Mouse (Mus musculus) naive thymus-derived CD4-positive, alpha-beta T cell, adult 2 months (primary cell): ENCODE results near the gene Def6.

Experiments used
- DNase-seq: peaks from one replicate; pipeline ENCODE4 v3.0.0-alpha.2; 2011; ENCODE audit warnings: low read depth

Def6 gene

DNA sequence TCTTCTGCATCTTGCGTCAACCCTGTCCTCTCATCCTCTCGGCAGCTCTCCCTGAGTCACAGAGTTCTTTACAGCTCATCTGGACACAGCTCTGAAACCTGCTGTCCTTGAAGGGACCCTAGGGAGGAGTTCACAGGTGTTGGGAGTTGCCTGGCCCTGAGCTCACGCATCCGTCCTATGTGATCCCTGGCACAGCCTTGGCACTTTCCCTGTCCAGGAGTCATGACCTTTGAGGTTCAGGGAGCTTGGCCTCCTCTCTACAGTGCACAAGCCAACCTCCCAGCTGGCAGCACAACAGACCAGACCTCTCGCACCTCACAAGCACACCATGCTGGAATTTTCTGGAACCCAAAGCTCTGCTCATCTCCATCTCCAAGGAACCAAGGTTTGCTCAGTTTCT lies 33.3 kb downstream of the Def6 start:
- DNase-seq = no peak

DNA sequence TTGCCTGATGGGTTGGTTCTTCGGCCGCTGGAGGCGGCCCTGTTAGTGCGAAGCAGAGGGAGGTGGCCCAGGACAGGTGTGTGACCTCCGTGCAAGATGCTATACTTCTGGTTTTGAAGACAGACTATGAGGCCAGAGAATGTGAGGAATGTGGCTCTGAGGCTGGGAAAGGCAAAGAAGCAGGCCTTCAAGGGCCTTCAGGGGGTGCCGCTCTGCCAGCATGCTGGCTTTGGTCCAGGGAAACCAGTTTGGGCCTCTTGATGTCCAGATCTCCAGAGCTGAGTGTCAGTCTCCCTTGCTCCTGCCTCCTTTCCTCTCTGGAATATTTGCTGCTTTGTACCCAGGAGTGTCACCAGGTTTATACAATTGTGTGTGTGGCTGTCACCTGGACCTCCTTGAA lies 34.7 kb downstream of the Def6 start:
- no peak for DNase-seq

DNA sequence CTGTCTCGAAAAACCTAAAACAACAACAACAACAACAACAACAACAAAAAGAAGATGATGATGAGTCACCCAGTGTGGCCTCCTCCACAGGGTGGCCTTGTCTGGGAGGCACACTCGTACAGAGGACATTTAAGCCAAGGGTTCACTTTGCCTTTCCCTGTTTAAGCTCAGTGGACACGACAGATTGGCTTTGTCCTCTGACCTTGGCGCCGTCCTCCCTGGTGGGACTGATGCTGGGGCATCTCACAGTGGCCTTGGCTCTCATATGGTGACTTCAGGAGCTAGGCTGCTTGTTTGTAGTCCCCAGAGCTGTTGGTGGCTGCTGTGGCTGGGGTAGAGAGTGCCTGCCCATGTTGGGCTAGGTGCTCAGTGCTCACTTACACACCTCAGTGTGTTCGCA lies 36.6 kb downstream of the Def6 start:
- no peak for DNase-seq

DNA sequence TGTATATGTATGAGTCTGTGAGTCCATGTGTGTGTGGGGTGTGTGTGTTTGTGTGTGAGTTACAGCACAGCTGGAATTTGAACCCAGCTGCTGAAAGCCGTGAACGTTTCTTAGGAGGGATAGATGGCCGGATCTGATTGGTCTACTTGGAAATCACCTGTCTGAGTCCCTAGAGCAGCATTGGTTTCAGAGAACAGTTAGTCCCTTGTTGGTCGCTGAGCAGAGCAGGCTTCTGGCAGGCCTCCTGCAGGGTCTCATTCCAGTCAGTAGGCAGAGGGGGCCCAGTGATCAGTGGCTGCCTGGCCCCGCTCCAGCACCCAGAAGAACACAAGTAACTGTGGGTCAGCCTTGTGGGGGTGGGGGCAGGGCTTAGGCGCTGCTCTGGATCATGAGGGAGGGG lies 37.1 kb downstream of the Def6 start:
- no peak for DNase-seq

DNA sequence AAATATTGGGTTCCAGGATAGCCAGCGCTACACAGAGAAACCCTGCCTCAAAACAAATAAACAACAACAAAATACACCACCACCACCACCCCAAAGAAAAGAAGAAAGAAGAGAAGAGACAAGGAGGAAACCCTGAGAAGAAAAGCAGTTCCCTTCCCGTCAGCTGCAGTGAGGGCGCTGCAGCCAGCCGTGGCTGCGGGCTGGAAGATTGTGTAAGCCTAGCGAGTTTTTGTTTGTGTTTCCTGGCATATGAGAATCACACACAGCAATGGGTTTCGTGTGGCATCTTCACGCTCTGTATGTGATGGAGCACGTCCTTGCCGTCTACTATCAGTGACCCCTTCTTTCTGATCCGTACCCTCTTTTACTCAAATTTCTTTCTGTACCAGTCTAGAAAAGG lies 39.1 kb downstream of the Def6 start:
- DNase-seq = no peak

DNA sequence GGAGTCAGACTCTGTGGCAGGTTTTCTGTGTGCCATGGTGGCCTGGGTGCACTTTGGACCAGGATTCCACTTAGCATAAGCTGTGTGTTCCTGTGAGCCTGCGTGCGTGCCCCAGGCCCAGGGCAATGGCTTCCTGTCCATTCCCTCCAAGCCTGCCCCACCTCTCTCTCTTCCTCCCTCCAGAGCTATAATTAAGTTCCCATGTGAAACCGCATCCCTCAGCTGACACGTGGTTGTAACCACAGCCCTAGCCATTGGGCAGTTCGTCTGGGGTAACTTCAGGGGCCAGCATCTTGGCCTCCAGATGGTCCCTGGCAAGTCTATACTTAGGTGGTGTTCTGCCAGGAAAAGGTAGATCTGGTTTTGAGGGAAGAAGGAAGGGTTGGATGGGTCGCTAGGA lies 40.0 kb downstream of the Def6 start:
- no peak for DNase-seq

DNA sequence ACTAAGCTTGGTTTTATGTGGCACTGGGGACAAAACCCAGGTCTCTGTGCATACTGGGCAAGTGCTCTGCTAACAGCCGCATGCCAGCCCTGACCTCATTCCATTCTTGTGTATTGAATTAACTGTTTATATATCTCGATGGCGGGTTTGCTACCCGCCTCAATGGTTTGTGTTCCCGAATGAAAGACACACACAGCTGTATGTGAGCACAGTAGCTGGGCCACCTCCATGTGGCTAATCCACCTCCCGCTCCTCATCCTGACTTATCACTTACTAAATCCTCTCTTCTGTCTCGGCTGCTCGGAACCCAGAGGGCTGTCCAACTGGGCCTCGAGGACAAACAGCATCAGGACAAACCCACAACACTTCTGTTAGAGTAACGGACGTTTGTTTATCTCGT lies 41.5 kb downstream of the Def6 start:
- DNase-seq = no peak

DNA sequence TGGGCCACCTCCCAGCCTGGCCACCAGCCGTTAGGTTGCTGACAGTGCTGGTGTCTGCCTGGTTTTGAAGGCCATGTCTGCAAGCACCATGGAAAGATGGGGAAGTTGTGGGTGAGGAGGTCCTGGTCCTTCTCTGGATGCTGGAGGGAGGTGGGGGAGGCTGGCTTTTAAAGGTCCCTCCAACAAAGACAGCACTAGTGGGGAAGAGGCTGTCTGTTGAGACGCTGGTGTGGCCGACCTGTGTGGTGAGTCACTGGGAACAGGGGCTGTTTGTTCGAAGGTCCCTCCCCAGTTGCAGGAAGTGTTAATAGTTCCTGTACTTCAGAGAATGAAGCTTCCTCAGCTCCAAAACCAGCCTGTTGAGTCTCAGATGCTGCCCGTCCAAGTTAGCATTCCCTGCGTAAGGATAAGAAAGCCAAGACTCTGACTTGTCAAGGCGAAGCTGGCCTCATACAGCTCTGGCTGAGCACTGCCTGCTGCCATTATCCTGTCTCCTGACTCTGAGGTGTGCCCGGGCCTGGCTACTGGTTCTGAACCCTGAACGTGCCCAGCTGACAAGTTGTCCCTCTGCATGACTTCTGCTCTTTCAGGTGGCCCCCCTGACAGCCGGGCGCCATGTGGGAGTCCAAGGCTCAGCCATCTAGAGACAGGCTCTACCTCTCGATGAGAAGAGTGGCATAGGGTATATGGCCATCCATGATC lies 44.2 kb downstream of the Def6 start:
- no peak for DNase-seq

DNA sequence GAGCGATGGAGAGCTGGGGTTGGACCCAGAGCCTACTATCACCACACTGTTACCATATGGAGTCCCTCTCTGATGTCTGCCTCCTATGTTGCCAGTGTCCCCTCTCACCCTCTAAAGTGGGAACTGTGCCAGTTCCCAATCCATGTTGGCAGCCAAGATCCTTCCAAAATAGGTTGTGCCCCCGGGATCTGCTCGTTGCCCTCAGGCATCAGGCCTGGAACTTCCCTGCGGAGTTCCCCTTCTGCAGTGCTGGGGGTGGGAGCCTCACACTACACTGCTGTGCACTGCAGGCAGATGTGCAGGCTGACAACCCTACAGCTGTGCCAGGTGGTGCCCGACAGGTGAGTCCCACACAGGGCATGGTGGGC lies 44.7 kb downstream of the Def6 start:
- DNase-seq = no peak

DNA sequence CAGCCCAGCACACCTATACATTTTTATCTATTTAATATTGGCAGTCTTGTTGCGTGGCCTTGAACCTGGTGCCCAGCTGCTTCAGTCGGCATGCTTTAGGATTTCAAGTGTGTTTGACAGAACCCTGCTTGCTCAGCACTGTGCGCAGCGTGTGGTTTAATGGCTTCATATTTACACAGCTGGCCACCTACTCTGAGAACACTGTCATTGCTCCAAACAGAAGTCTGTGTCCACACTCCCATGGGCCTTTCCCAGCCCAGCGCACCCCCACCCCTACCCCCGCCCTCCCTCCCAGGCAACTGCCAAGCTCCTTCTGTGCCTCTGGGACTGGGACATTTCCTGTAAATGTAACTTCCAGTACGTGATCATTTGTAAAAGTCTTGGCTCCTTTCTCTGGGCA lies 45.6 kb downstream of the Def6 start:
- DNase-seq = no peak

DNA sequence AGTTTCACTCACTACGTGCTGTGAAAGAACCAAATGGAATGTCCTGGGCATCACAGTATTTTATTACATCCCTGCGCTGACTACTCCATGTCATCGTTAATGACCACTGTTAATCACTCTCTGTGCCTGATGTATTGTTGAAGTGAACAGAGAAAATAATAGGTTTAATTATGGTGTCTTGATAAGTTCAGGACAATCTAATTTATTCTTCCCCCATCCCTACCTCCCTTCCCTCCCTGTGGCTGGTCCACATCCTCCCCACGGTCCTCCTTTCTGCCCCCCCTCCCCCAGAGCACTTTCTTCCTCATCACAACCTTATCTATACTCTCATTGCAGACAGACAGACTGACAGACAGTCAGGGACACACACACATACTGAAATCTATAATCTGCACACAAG lies 47.2 kb downstream of the Def6 start:
- no peak for DNase-seq

DNA sequence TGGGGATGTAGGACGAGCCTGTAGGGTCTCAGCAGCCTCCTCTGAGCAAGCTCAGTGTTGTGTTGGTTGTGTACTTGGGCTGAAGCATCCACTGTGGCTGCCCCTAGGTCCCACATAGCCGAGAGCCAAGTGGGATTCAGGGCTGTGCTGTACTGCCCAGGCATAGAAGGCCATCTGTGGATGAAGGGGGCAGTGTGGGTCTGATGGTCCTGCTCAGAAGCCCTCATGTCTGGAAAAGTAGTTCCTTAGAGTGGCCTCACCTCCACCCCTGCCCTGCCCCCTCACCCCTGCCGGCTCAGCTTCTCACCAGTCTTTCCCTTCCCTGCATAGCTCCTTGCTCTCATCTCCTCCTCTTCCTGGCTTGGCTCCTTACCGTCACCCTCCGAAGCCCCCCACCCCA lies 48.1 kb downstream of the Def6 start:
- DNase-seq = no peak

DNA sequence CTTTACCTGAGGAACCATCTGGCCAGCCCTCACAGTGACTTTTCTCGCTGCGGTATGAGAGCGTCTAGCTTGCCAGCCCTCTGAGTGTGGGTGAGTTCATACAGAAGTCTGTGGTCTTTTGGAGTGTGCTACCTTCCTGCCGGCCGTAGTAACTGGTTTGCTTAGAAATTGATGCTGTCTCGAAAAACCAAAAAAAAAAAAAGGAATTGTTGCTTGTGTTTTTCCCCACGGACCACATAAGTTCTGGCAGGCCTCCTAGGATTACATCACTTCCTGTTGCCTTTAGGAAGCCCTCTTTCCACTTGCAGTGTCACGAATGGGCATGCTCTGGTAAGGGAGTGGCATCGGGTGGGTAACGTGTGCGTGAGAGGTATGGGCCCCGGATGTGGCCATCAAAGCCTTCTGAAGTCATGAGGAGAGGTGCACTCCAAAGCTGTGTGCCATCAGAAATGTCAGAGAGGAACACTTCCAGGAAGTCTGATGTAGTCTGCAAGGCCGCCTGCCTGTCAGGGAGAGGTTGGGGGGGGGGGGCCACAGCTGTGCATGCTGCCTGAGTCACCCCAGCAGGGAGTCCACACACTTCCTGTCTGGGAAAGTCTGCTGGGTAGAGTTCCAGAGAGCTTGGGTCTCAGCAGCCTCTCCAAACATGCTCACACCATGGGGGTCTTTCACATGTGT lies 49.2 kb downstream of the Def6 start:
- DNase-seq = peak; percentile 94

DNA sequence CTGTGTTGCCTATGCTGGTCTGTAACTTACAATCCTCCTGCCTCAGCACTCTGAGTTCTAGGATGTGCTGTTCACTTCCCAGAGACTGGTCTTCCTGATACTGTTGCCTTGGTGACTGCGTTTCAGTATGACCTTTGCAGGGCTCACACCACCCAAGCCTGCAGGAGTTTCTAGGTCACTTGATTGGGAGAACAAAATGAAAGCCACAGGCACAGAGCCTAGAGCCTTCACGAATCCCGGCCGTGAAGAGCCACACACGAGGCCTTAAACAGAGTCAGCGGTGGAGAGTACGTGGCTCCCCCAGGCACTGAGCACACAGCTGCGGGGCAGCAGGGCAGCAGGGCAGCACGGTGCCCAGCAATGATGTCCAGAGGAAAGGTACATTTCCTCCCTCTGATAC lies 50.7 kb downstream of the Def6 start:
- no peak for DNase-seq

DNA sequence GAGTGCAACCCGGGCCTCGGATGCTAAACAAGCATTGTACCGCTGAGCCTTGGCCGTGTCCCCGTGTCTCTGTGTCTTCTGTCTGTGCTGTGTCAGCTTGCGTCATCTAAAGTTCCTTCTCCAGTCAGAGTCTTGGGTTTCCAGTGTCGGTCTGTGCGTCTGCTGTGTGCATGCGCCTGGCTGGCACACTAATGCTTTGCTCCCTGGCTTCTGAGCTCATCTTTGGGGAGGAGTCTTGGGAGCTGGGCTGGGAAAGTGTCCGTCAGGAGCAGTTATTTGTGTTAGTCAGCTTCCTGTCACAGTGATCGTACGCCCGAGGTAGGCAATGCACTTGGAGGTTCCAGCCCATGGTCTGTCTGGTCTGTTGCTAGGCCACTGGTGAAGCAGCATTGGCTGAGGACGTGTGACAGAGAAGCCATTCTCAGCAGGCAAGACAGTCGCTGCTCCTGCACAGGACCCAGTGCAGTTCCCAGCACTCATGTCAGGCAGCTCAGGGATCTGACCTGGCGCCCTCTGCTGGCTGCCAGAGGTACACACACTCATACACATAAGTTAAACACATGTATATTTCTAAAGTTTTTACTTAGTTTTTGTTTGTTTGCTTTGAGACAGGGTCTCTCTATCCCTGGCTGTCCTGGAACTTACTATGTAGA lies 52.4 kb downstream of the Def6 start:
- peak; percentile 66 for DNase-seq

DNA sequence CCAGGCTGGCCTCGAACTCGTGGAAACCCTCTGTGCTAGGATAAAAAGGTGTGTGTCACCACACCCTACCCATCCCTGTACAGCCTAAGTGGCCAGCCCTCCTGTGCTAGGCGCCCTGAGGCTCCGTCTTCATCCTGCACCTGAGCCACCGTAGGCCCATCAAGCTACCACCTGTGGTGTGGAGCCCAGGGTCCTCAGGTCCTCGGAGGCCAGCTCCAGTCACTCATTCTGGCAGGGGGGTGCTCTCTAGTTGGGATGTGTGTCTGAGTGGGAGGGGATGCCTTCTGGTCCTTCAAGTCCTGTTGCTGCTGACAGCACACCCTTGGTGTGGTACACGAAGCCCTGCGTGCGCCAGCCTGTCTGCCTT lies 52.9 kb downstream of the Def6 start:
- no peak for DNase-seq

DNA sequence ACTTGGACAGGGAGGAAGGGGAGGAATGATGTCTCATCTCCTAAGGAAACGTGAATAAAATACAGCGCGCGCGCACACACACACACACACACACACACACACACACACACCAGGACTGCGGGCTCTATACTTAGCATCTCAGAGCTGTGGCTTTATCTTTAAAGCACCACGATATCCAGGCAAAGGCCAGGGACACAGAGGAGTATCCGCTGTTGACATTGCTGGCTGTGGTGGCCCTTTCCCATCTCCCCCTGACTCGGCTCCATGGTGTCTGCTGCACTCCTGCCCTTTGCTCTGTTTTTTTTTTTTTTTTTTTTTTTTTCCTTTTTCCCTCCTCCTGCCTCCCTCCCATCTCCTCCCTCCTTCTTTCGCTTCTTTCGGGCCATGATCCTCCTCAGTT lies 54.2 kb downstream of the Def6 start:
- no peak for DNase-seq

DNA sequence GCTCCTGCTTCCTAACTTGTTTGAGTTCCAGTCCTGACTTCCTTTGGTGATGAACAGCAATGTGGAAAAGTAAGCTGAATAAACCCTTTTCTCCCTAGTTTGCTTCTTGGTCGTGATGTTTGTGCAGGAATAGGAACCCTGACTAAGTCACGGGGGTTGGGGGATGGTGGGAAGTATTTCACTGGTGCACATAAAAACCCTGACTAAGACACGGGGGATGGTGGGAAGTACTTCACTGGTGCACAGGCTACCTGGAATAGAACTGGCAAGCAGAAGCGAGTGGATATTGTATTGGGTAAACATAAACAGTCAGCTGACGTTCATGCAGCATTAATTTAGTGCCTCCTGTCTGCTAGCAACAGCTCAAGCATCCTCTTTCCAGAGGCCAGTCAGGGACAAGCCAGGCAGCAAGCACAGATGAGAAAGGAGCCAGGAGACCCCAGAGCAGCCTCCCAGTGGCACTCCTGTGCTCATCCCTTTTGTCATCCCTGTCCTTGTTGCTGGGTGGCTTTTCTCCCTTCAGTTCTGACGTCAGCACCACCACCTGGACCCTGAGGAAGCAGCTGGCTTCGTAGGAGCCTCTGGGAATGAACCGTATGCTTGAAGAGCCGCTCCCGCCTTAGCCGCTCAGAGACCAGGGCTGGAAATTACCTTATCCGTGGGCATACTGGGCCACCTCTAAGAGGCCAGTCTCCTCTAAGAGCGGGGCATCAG lies 55.8 kb downstream of the Def6 start:
- DNase-seq = no peak

DNA sequence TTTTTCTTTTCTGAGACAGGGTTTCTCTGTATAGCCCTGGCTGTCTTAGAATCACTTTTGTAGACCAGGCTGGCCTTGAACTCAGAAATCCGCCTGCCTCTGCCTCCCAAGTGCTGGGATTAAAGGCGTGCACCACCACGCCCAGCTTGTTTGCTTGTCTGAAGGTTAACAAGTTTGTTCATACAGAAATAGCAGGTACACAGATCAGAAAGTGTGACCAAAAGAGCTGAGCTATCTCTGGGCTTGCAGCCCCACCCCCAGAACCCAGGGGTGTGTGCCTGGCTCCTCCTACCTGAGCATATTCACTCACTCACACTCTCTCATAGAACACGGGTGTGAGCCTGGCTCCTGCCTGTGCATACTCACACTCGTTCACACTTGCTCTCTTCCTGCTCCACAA lies 59.7 kb downstream of the Def6 start:
- no peak for DNase-seq

DNA sequence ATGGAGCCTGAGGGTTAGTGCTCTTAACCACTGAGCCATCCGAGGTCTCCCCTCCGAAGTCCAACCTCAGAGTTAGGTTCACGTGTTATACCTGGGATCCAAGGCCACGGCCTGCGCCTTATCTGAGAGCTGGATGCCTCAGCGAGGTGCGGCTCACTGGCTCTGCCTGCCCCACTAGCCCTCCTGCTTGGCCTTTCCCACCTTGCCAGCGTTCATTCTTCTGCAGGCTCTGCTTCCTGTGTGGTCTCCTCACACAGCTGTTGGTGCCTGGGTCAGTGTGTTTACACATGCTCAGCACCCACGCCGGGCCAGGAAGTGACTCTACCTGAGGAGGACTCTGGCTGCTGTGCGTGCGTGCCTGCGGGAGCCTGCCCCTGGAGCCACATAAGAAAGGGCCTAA lies 62.6 kb downstream of the Def6 start:
- DNase-seq = no peak

DNA sequence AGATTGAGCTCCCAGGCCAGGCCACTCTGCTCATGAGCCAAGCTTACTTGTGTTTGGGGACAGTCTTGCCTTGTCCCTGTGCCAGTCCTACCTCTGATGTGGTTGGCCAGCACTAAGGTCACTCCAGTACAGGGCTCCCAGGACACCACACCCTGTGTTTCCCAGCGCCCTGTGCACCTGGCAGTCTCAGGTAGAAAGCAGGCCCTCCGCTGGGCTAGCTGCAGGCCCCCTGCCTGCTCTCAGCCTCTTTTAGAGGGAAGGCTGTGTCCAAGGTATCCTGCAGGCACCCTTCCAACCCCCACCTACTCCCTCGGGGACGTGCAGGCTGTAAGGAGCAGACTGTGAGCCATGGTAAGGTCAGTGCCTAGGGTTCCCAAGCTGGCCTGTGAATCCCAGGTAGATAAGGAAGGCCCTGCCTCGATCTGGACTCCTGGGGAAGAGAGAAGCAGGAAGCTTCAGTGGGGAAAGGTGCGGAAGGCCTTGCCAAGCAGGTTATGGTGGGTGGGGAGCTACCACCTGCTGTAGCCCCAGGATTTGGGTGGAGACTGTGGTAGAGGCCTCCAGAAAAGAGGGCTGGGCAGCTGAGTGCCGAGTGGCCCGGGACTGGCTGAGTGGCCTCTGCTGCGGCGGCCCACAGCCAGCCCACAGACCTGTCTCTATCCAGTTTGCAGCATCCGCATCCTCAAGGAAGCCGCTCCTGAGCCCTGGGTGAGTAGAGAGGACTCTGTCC lies 64.1 kb downstream of the Def6 start:
- DNase-seq = no peak

DNA sequence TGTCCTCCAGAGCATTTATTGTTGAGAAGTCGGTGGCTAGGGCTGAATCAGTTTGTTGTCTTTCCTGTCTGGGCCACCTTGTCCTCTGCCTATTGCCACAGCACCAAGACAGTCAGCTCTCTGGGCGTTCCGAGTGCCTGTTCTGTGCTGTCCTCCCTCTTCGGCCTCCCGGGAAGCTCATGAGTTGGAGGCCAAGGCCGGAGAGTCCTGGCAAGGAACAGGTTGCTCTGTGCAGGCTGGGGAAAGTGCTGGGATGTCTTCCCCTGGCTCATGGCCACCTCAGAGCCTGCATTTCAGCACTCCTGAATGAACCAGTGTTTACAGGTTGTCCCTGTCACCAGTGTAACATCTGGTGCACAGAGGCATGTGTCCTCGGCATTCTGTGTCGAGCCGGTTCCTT lies 64.7 kb downstream of the Def6 start:
- no peak for DNase-seq

DNA sequence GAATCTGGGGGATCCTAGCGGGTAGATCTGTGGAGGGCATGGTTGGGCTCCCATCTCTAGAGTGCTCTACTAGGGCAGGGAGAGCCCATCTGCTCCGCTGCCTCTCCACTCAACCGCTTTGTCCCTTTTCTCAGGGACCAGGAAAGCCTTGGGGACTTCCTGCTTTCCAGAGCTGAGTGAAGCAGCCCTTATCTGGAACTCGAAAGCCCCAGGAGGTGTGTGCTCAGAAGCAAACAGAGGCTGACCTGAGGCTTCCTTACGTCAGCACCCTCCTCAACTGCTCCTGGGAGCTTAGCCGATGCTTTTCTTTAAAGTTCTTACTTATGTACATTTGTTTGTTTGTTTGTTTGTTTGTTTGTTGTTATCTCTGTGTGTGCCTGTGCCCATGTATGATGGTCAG lies 65.3 kb downstream of the Def6 start:
- DNase-seq = no peak
